9 mouse cellular contexts compared by ENCODE assay signal in the genomic region with DNA sequence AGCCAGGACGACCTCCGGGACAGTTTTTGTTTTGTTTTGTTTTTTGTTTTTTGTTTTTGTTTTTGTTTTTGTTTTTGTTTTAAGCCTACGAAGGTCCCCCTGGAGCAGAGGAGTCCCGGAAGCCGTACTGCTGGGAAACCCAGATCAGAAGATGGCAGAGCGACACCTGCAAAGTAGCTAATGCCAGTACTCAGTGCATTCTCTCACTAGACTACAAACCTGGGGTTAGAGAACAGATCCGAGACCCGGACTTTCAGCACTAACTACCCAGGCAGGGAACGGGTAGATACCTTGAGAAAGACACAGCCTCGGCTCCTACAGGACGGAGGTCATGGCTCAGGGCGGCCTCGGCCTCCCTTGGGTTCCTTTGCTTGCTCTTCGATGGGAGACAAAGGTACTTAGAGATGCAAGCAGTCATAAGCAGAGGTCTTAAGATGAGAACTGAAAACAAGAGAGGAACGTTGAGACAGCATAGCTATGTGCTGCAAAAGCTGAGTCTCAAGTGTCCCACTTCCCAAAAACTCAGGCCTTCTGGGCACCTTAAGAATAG. TPM values are rescaled to one million over a fixed set of nuclear protein-coding genes. Genes with fewer than 3 reads are reported as not detected.
DNase-seq lines count a peak whose midpoint lies in the region; ATAC-seq and TF ChIP-seq lines count a peak whose summit lies in the region.
"Had no signal": no experiment of that assay in that cellular context is flagged by ENCODE, and none has a peak within 500 bp of the region (broad histone marks: within the 10 kb centered on the region; RNA-seq: fewer than 3 reads in every experiment).

No protein-coding gene starts in this region.

- no peaks in the 10 kb centered on the region for H3K79me2 ChIP-seq in MEL (ENCODE audit: control insufficient read depth, insufficient read depth, low read length, poor library complexity)

- H3K9me3 ChIP-seq in heart, embryonic 15.5 days (replicated peaks), result no peaks in the 10 kb centered on the region
- H3K9me3 ChIP-seq in MEL (replicated peaks; ENCODE audit: insufficient read depth, low read length), result no peaks in the 10 kb centered on the region
- H3K9me3 ChIP-seq in hindbrain, embryonic 11.5 days (ENCODE audit: control insufficient read depth, low read length), result no peaks in the 10 kb centered on the region
- no peaks in the 10 kb centered on the region for H3K9me3 ChIP-seq in midbrain, embryonic 10.5 days (replicated peaks)

- H3K4me3 ChIP-seq in heart, embryonic 15.5 days, result peak overlapping the region; percentile 67
- H3K4me3 ChIP-seq in MEL (ENCODE audit: control insufficient read depth in 1 of 2, insufficient read depth in 1 of 2, low read depth in 2 of 2, low read length in 2 of 2), result no peak overlapping the region
- H3K4me3 ChIP-seq in hindbrain, embryonic 11.5 days (ENCODE audit: low read depth, low read length), result peak overlapping the region; percentile 36; the same call in 1 of the 2 replicates
- peak overlapping the region; percentile 59 for H3K4me3 ChIP-seq in midbrain, embryonic 10.5 days
- H3K4me3 ChIP-seq: myocyte had no signal

- TF ChIP-seq RAD21 in MEL (IDR thresholded peaks at IDR 0.05; ENCODE audit: low read depth, low read length), result no peak

- peaks cover 23% of the 10 kb centered on the region for H3K4me1 ChIP-seq in heart, embryonic 15.5 days (replicated peaks)
- no peaks in the 10 kb centered on the region for H3K4me1 ChIP-seq in MEL (ENCODE audit: control insufficient read depth in 1 of 2, insufficient read depth in 2 of 2, low read length in 2 of 2)
- H3K4me1 ChIP-seq in hindbrain, embryonic 11.5 days (replicated peaks; ENCODE audit: control insufficient read depth, insufficient read depth, low read length), result peaks cover 10% of the 10 kb centered on the region
- peaks cover 38% of the 10 kb centered on the region for H3K4me1 ChIP-seq in midbrain, embryonic 10.5 days

- 0 out of 2 replicates have a peak overlapping the region, but pooled peaks have one; percentile 15 for H3K9ac ChIP-seq in heart, embryonic 15.5 days
- H3K9ac ChIP-seq in MEL (ENCODE audit: control insufficient read depth, low read depth, low read length, poor library complexity, severe bottlenecking), result no peak overlapping the region
- H3K9ac ChIP-seq in hindbrain, embryonic 11.5 days (ENCODE audit: low read depth, low read length), result no peak overlapping the region

- no peak for ATAC-seq in heart, embryonic 15.5 days (replicated peaks; ENCODE audit: insufficient number of reproducible peaks, insufficient read depth, low FRiP score, low read depth)
- ATAC-seq in hindbrain, embryonic 11.5 days (ENCODE audit: low FRiP score), result peak; percentile 31; the same call in 1 of the 2 replicates

- TF ChIP-seq POLR2A in MEL (IDR thresholded peaks at IDR 0.05; ENCODE audit: control insufficient read depth in 1 of 2, insufficient read depth in 1 of 2, low read depth in 1 of 2, low read length in 2 of 2, poor library complexity in 1 of 2), result no peak

- peaks cover 26% of the 10 kb centered on the region for H3K27me3 ChIP-seq in heart, embryonic 15.5 days
- peaks cover 4 to 10% of the 10 kb centered on the region in 2 experiments for H3K27me3 ChIP-seq in MEL (ENCODE audit: control insufficient read depth in 1 of 2, insufficient read depth in 2 of 2, low read length in 2 of 2)
- H3K27me3 ChIP-seq in hindbrain, embryonic 11.5 days (ENCODE audit: control insufficient read depth, insufficient read depth, low read length), result peaks cover 37% of the 10 kb centered on the region
- peaks cover 69% of the 10 kb centered on the region for H3K27me3 ChIP-seq in midbrain, embryonic 10.5 days (ENCODE audit: low read depth, poor library complexity, severe bottlenecking)

- peak overlapping the region; percentile 99 for H3K4me2 ChIP-seq in heart, embryonic 15.5 days
- H3K4me2 ChIP-seq in hindbrain, embryonic 11.5 days (replicated peaks; ENCODE audit: low read depth, low read length), result peak overlapping the region; percentile 75; the same call in 1 of the 2 replicates

- no peak for TF ChIP-seq EP300 in MEL (IDR thresholded peaks at IDR 0.05; ENCODE audit: low read depth in 1 of 2, low read length in 2 of 2)

- DNase-seq in heart, adult 8-10 months (ENCODE audit: low spot score), result no peak
- peak; percentile 5 for DNase-seq in MEL (ENCODE audit: low read depth, low spot score)
- peak; percentile 9 for DNase-seq in hindbrain, embryonic 11.5 days (ENCODE audit: low spot score)
- no peak for DNase-seq in midbrain, embryonic 10.5 days (ENCODE audit: low spot score)
- no peak for DNase-seq in gastrocnemius, postnatal 14 days
- no peak for DNase-seq in cerebellum, postnatal 25 days
- no peak for DNase-seq in thymus, postnatal 14 days

- TF ChIP-seq CTCF in MEL (IDR thresholded peaks at IDR 0.05 in 2 of 3, conservative IDR thresholded peaks at IDR 0.05 in 1 of 3; ENCODE audit: control insufficient read depth in 1 of 3, insufficient read depth in 1 of 3, low read depth in 2 of 3, low read length in 3 of 3, poor library complexity in 1 of 3, severe bottlenecking in 1 of 3), result no peak

- 22% methylated on average over 15 of the region's 15 CpGs for WGBS in heart, embryonic 15.5 days
- WGBS in hindbrain, embryonic 11.5 days, result 13% methylated on average over 15 of the region's 15 CpGs
- 16% methylated on average over 15 of the region's 15 CpGs for WGBS in midbrain, embryonic 10.5 days

- H3K27ac ChIP-seq in heart, embryonic 15.5 days, result no peak overlapping the region
- H3K27ac ChIP-seq in MEL (ENCODE audit: control insufficient read depth, low read depth, low read length), result no peak overlapping the region
- H3K27ac ChIP-seq in hindbrain, embryonic 11.5 days (ENCODE audit: low read depth, low read length), result no peak overlapping the region
- peak overlapping the region; percentile 55; the same call in 1 of the 2 replicates for H3K27ac ChIP-seq in midbrain, embryonic 10.5 days (replicated peaks)

- no peaks in the 10 kb centered on the region for H3K36me3 ChIP-seq in heart, embryonic 15.5 days
- H3K36me3 ChIP-seq in MEL (ENCODE audit: control insufficient read depth in 1 of 2, insufficient read depth in 2 of 2, low read length in 2 of 2), result no peaks in the 10 kb centered on the region
- H3K36me3 ChIP-seq in hindbrain, embryonic 11.5 days (ENCODE audit: control insufficient read depth, insufficient read depth, low read length), result no peaks in the 10 kb centered on the region
- H3K36me3 ChIP-seq in midbrain, embryonic 10.5 days, result no peaks in the 10 kb centered on the region

- intact Hi-C loops in gastrocnemius, postnatal 14 days (cut with DNase I; ENCODE audit: low total_unique reads), result loop anchor here (2.0 kb wide), 1 partner anchor 826 kb away; no protein-coding TSS in a partner anchor

TF ChIP-seq in MEL, 35 proteins besides CTCF, POLR2A, EP300 and RAD21:
- TF ChIP-seq MAX (IDR thresholded peaks at IDR 0.05; ENCODE audit: low read length) (no peak), POLR2AphosphoS5 (IDR thresholded peaks at IDR 0.05; ENCODE audit: borderline replicate concordance, low read depth, low read length) (no peak), MYC (IDR thresholded peaks at IDR 0.05; ENCODE audit: low read depth, low read length) (no peak), POLR2AphosphoS2 (IDR thresholded peaks at IDR 0.05; ENCODE audit: low read length) (no peak), BHLHE40 (IDR thresholded peaks at IDR 0.05; ENCODE audit: borderline replicate concordance, low read depth, low read length) (no peak), E2F4 (IDR thresholded peaks at IDR 0.05; ENCODE audit: borderline replicate concordance, low read depth, low read length) (no peak), ELF1 (IDR thresholded peaks at IDR 0.05; ENCODE audit: low read depth, low read length) (no peak), TCF12 (IDR thresholded peaks at IDR 0.05; ENCODE audit: low read depth, low read length) (no peak), NRF1 (IDR thresholded peaks at IDR 0.05; ENCODE audit: insufficient read depth, low read depth, low read length, poor library complexity, severe bottlenecking) (no peak)

RNA-seq across cellular contexts. Expression of a gene that starts 1.3 kb away (rescaled TPM):
- polyA plus RNA-seq in heart, embryonic 15.5 days (2015; fragmentation: Nextera tagmentation; extraction: Ambion mirVana), result 156 and 163 TPM in 2 replicates
- total RNA-seq in heart, adult 8-10 months (2022), result 10 to 100 TPM; 46.4 to 58.6 (median 54.4) TPM
- 158 and 160 TPM in 2 replicates for total RNA-seq in MEL (2012; rRNA removed)
- polyA plus RNA-seq in MEL (2012; ENCODE audit: insufficient read depth in 1 of 2, insufficient read length in 2 of 2, low read depth in 1 of 2, low replicate concordance in 2 of 2, missing spikeins in 1 of 2), result 100 to 1,000 TPM in 1 of 2 experiments, not detected in 1; 182 TPM
- 358 and 405 TPM in 2 replicates for polyA plus RNA-seq in hindbrain, embryonic 11.5 days (2014; fragmentation: Nextera tagmentation; extraction: Ambion mirVana)
- 370 and 371 TPM in 2 replicates for polyA plus RNA-seq in midbrain, embryonic 10.5 days (2016; fragmentation: Nextera tagmentation; extraction: Ambion mirVana)
- 10 to 100 TPM; 48.7 to 53.2 TPM for total RNA-seq in gastrocnemius, postnatal 14 days (2021)

RNA-seq across cellular contexts. Expression of a gene that starts 1.9 kb away (rescaled TPM):
- polyA plus RNA-seq in heart, embryonic 15.5 days (2015; fragmentation: Nextera tagmentation; extraction: Ambion mirVana), result 28.4 and 31.1 TPM in 2 replicates
- 10 to 100 TPM; 21.3 to 32.2 (median 26.4) TPM for total RNA-seq in heart, adult 8-10 months (2022)
- 1.8 and 2.6 TPM in 2 replicates for total RNA-seq in MEL (2012; rRNA removed)
- 1 to 10 TPM in 1 of 2 experiments, not detected in 1; 4.6 TPM for polyA plus RNA-seq in MEL (2012; ENCODE audit: insufficient read depth in 1 of 2, insufficient read length in 2 of 2, low read depth in 1 of 2, low replicate concordance in 2 of 2, missing spikeins in 1 of 2)
- 43.3 and 49.4 TPM in 2 replicates for polyA plus RNA-seq in hindbrain, embryonic 11.5 days (2014; fragmentation: Nextera tagmentation; extraction: Ambion mirVana)
- 25.5 and 31.8 TPM in 2 replicates for polyA plus RNA-seq in midbrain, embryonic 10.5 days (2016; fragmentation: Nextera tagmentation; extraction: Ambion mirVana)
- 100 to 1,000 TPM; 111 to 116 TPM for total RNA-seq in gastrocnemius, postnatal 14 days (2021)

RNA-seq across cellular contexts. Expression of a gene that starts 43.9 kb away (rescaled TPM):
- 0.46 and 0.48 TPM in 2 replicates for polyA plus RNA-seq in heart, embryonic 15.5 days (2015; fragmentation: Nextera tagmentation; extraction: Ambion mirVana)
- 1 to 10 TPM in 2 of 4 experiments, under 1 TPM in 2; 0.57 to 1.3 (median 0.98) TPM for total RNA-seq in heart, adult 8-10 months (2022)
- total RNA-seq in MEL (2012; rRNA removed), result 20.8 and 21.0 TPM in 2 replicates
- polyA plus RNA-seq in MEL (2012; ENCODE audit: insufficient read depth in 1 of 2, insufficient read length in 2 of 2, low read depth in 1 of 2, low replicate concordance in 2 of 2, missing spikeins in 1 of 2), result 10 to 100 TPM in 1 of 2 experiments, not detected in 1; 22.7 TPM
- polyA plus RNA-seq in hindbrain, embryonic 11.5 days (2014; fragmentation: Nextera tagmentation; extraction: Ambion mirVana), result 0.97 and 1.1 TPM in 2 replicates
- 0.71 and 1.0 TPM in 2 replicates for polyA plus RNA-seq in midbrain, embryonic 10.5 days (2016; fragmentation: Nextera tagmentation; extraction: Ambion mirVana)
- total RNA-seq in gastrocnemius, postnatal 14 days (2021), result 1 to 10 TPM; 1.8 to 1.9 TPM

Comparison
In these comparisons a context has a peak if more than half of its experiments do, and no peak if none do; other contexts are left out.
1. H3K4me3 ChIP-seq: peak in heart, embryonic 15.5 days (single experiment), hindbrain, embryonic 11.5 days (single experiment) and midbrain, embryonic 10.5 days (single experiment); none in MEL (0 of 2).
2. DNase-seq: peak in MEL (single experiment) and hindbrain, embryonic 11.5 days (single experiment); none in heart, adult 8-10 months (single experiment), midbrain, embryonic 10.5 days (single experiment), gastrocnemius, postnatal 14 days (single experiment), cerebellum, postnatal 25 days (0 of 2) and thymus, postnatal 14 days (single experiment).